Mouse (Mus musculus) testis, adult 2 months (tissue): ENCODE measurements around the gene Cyp4f39.

Source experiments
- CTCF ChIP-seq: fragments of 200-500 bp; IDR thresholded peaks from 2 replicates; pipeline ENCODE4 v1.5.1; 2012; ENCODE audit warnings: low read depth, mild to moderate bottlenecking, inconsistent platforms, low read length, moderate library complexity; ENCODE audit not compliant: control insufficient read depth, insufficient read depth, insufficient replicate concordance
- POLR2A ChIP-seq: fragments of 200-500 bp; IDR thresholded peaks from 2 replicates; pipeline ENCODE4 v1.6.1; 2012; ENCODE audit warnings: low read depth, mild to moderate bottlenecking, inconsistent platforms, low read length, moderate library complexity; ENCODE audit not compliant: control insufficient read depth

GRCm38 (mm10) chr17:32403417-32403816, 49.1 kb upstream of the Cyp4f39 start, which contains the start of gene Rasal3:
- TF ChIP-seq CTCF (no peak), POLR2A (no peak)
